Mouse (Mus musculus) thymus, adult 2 months (tissue): Measurements from ENCODE around the gene Aip. TPM values are rescaled to one million over a fixed set of nuclear protein-coding genes. Genes with fewer than 3 reads are reported as not detected.

ENCODE experiments used
- DNase-seq: peaks from one replicate; pipeline ENCODE4 v3.0.0; 2021
- H3K27ac ChIP-seq: fragments of 200-500 bp; 2 replicates; pipeline ENCODE4 v1.5.1; 2012; ENCODE audit warnings: low read length, control low read depth; ENCODE audit not compliant: control insufficient read depth, insufficient read depth
- H3K27me3 ChIP-seq: fragments of 200-500 bp; 2 replicates; pipeline ENCODE4 v1.6.1; 2012; ENCODE audit warnings: mild to moderate bottlenecking, low read length, moderate library complexity, mixed read lengths; ENCODE audit not compliant: control insufficient read depth, insufficient read depth
- H3K36me3 ChIP-seq: fragments of 200-500 bp; 2 replicates; pipeline ENCODE4 v1.6.1; 2012; ENCODE audit warnings: mild to moderate bottlenecking, low read length, moderate library complexity; ENCODE audit not compliant: control insufficient read depth, insufficient read depth
- H3K4me1 ChIP-seq: fragments of 200-500 bp; replicated peaks from 2 replicates; pipeline ENCODE4 v1.6.1; 2012; ENCODE audit warnings: low read length; ENCODE audit not compliant: control insufficient read depth, insufficient read depth
- H3K4me3 ChIP-seq: fragments of 200-500 bp; 2 replicates; pipeline ENCODE4 v1.5.1; 2012; ENCODE audit warnings: mild to moderate bottlenecking, low read length, control low read depth, moderate library complexity; ENCODE audit not compliant: control insufficient read depth, insufficient read depth
- CTCF ChIP-seq: fragments of 200-500 bp; IDR thresholded peaks from 2 replicates; pipeline ENCODE4 v1.5.1; 2012; ENCODE audit warnings: mild to moderate bottlenecking, control low read depth, low read length, moderate library complexity, borderline replicate concordance; ENCODE audit not compliant: control insufficient read depth, poor library complexity, insufficient read depth; ENCODE audit errors: extremely low read depth
- POLR2A ChIP-seq: fragments of 200-500 bp; IDR thresholded peaks from 2 replicates; pipeline ENCODE4 v1.6.1; 2012; ENCODE audit warnings: mild to moderate bottlenecking, low read length, control low read depth, moderate library complexity; ENCODE audit not compliant: control insufficient read depth, poor library complexity, insufficient read depth; ENCODE audit errors: extremely low read depth
- WGBS: fragments of 180-500 bp; shearing (Covaris S2); methylation state at CpG from one replicate; pipeline ENCODE4 v1.1.7; 2018; 5-methylcytosine and 5-hydroxymethylcytosine counted together
- polyA plus RNA-seq: library from polyadenylated mRNA; depleted of rRNA; stranded (reverse); fragments of >200 nt; gene quantifications from 2 replicates; pipeline ENCODE4 v1.2.3, GENCODE M21; 2012

The Aip gene
- polyA plus RNA-seq, 1 experiment: 112 TPM

GRCm38 (mm10) chr19:4089128-4089527 lies 36.5 kb downstream of the Aip start:
- Histone ChIP-seq H3K4me1 (peaks cover 7% of the 10 kb centered on the region), H3K27me3 (no peaks in the 10 kb centered on the region), H3K27ac (no peak overlapping the region), H3K36me3 (no peaks in the 10 kb centered on the region), H3K4me3 (no peak overlapping the region)
- no peak for TF ChIP-seq CTCF
- no peak for DNase-seq
- WGBS: 94% methylated on average over 6 of the region's 6 CpGs

- no peaks in the 10 kb centered on the region for H3K4me1 ChIP-seq
- no peak overlapping the region for H3K4me3 ChIP-seq
- H3K36me3 ChIP-seq: no peaks in the 10 kb centered on the region
- DNase-seq: no peak
- 76% methylated on average over 5 of the region's 5 CpGs for WGBS
- no peak overlapping the region for H3K27ac ChIP-seq
- H3K27me3 ChIP-seq: no peaks in the 10 kb centered on the region
- TF ChIP-seq CTCF (no peak), POLR2A (no peak)
Observed at GRCm38 (mm10) chr19:4088146-4088545, 37.5 kb downstream of the Aip start.

GRCm38 (mm10) chr19:4087090-4087489 lies 38.6 kb downstream of the Aip start:
- Histone ChIP-seq H3K27ac (no peak overlapping the region), H3K4me1 (no peaks in the 10 kb centered on the region), H3K36me3 (no peaks in the 10 kb centered on the region), H3K27me3 (no peaks in the 10 kb centered on the region), H3K4me3 (no peak overlapping the region)
- whole genome bisulfite sequencing: 96% methylated on average over 5 of the region's 5 CpGs
- TF ChIP-seq CTCF (no peak), POLR2A (no peak)
- no peak for DNase-seq

- DNase-seq: no peak
- Histone ChIP-seq H3K27me3 (no peaks in the 10 kb centered on the region), H3K27ac (no peak overlapping the region), H3K36me3 (no peaks in the 10 kb centered on the region), H3K4me3 (no peak overlapping the region), H3K4me1 (no peaks in the 10 kb centered on the region)
- no peak for TF ChIP-seq CTCF
- no peak for TF ChIP-seq POLR2A
- WGBS: 93% methylated on average over 15 of the region's 15 CpGs
Observed at GRCm38 (mm10) chr19:4086156-4086555, 39.5 kb downstream of the Aip start.

GRCm38 (mm10) chr19:4084984-4085383 lies 40.7 kb downstream of the Aip start:
- Histone ChIP-seq H3K4me1 (no peaks in the 10 kb centered on the region), H3K36me3 (no peaks in the 10 kb centered on the region), H3K27ac (no peak overlapping the region), H3K27me3 (no peaks in the 10 kb centered on the region), H3K4me3 (no peak overlapping the region)
- WGBS: 93% methylated on average over 1 of the region's 1 CpGs
- no peak for TF ChIP-seq CTCF
- TF ChIP-seq POLR2A: no peak
- no peak for DNase-seq

GRCm38 (mm10) chr19:4083826-4084225 lies 41.8 kb downstream of the Aip start:
- Histone ChIP-seq H3K27me3 (no peaks in the 10 kb centered on the region), H3K27ac (no peak overlapping the region), H3K4me3 (no peak overlapping the region), H3K36me3 (no peaks in the 10 kb centered on the region), H3K4me1 (no peaks in the 10 kb centered on the region)
- no peak for DNase-seq
- TF ChIP-seq POLR2A: no peak
- TF ChIP-seq CTCF: no peak
- 82% methylated on average over 8 of the region's 8 CpGs for WGBS

- Histone ChIP-seq H3K4me3 (no peak overlapping the region), H3K27ac (no peak overlapping the region), H3K36me3 (no peaks in the 10 kb centered on the region), H3K27me3 (no peaks in the 10 kb centered on the region), H3K4me1 (no peaks in the 10 kb centered on the region)
- TF ChIP-seq POLR2A (no peak), CTCF (no peak)
- WGBS: 96% methylated on average over 7 of the region's 7 CpGs
- DNase-seq: no peak
Observed at GRCm38 (mm10) chr19:4083316-4083715, 42.3 kb downstream of the Aip start.
